Mouse (Mus musculus): ENCODE measurements around the gene Prdm10.

DNA sequence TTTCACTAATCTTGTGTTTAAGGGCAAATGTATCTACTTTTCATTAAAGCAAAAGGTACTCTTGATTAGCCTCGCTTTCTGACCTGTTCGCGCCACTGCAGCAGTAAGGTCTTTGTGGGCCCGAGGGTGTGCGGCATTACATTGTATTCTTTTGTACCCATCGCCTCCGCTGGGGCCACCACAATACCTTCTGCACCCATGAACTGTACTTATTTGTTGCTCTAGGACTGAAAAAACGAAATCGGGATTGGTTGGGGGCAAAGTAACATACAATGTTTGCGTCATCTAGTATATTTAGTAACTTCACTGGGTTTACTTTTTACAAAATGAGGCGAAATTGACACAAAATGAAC lies 1.3 kb downstream of the Prdm10 start:
- TF ChIP-seq CTCF (IDR thresholded peaks at IDR 0.05) (peak; percentile 12; the same call in 1 of the 2 replicates), EP300 (IDR thresholded peaks at IDR 0.05) (no peak)
